Mouse (Mus musculus) megakaryocyte-erythroid progenitor cell, adult 5-6 weeks (primary cell): ENCODE measurements around the gene Tmem220. TPM values are rescaled to one million over a fixed set of nuclear protein-coding genes. Genes with fewer than 3 reads are reported as not detected.
A peak's percentile ranks its signal among the peaks of the same experiment; 100 is the strongest.
"Not testable (repeated sequence)": the region's sequence is repeated elsewhere in the genome, so short reads cannot be mapped to it uniquely, and the experiment has no call there.

Experiments used
- ATAC-seq: replicated peaks from 2 replicates; pipeline ENCODE4 v1.8.0; 2016; ENCODE audit warnings: mild to moderate bottlenecking, inconsistent platforms; ENCODE audit not compliant: severe bottlenecking, poor library complexity, low FRiP score, low TSS enrichment
- total RNA-seq, 2 experiments: library from RNA; stranded (forward) in 1 of 2; stranded (reverse) in 1 of 2; fragments of 200-1000, 215-1000 nt in 1 of 2; fragments of >200 nt in 1 of 2; fragmentation: Nextera tagmentation in 1 of 2; gene quantifications; 2 replicates each; pipeline ENCODE4 v1.2.3; 2014 to 2017

The Tmem220 gene
- total RNA-seq, 2 experiments from 2014 or later, result 1.0 TPM; not detected in 1

- ATAC-seq, result no peak
Observed at GRCm38 (mm10) chr11:67011635-67012034, 13.3 kb upstream of the Tmem220 start.

- ATAC-seq, result no peak
Observed at GRCm38 (mm10) chr11:67017801-67018591, 7.0 kb upstream of the Tmem220 start.

- no peak for ATAC-seq
Observed at GRCm38 (mm10) chr11:67019711-67020475, 5.1 kb upstream of the Tmem220 start.

GRCm38 (mm10) chr11:67020948-67021347, 4.0 kb upstream of the Tmem220 start:
- peak; percentile 43; the same call in 1 of the 2 replicates for ATAC-seq

GRCm38 (mm10) chr11:67022354-67023115, 2.4 kb upstream of the Tmem220 start:
- ATAC-seq, result no peak

- ATAC-seq, result not testable (repeated sequence)
Observed at GRCm38 (mm10) chr11:67023191-67023590, 1.8 kb upstream of the Tmem220 start.

- ATAC-seq, result no peak
Observed at GRCm38 (mm10) chr11:67023802-67024340, 1.1 kb upstream of the Tmem220 start.

GRCm38 (mm10) chr11:67030904-67031602, 6.1 kb downstream of the Tmem220 start:
- no peak for ATAC-seq

- no peak for ATAC-seq
Observed at GRCm38 (mm10) chr11:67031603-67031915, 6.6 kb downstream of the Tmem220 start.

GRCm38 (mm10) chr11:67034775-67035485, 10.0 kb downstream of the Tmem220 start:
- ATAC-seq, result no peak

- no peak for ATAC-seq
Observed at GRCm38 (mm10) chr11:67036229-67036628, 11.3 kb downstream of the Tmem220 start.

- no peak for ATAC-seq
Observed at GRCm38 (mm10) chr11:67036892-67037291, 11.9 kb downstream of the Tmem220 start.

- no peak for ATAC-seq
Observed at GRCm38 (mm10) chr11:67039799-67040198, 14.8 kb downstream of the Tmem220 start.

- ATAC-seq, result no peak
Observed at GRCm38 (mm10) chr11:67040483-67040882, 15.5 kb downstream of the Tmem220 start.

- peak; percentile 55; the same call in 1 of the 2 replicates for ATAC-seq
Observed at GRCm38 (mm10) chr11:67043007-67043406, 18.1 kb downstream of the Tmem220 start.

GRCm38 (mm10) chr11:67044959-67045358, 20.0 kb downstream of the Tmem220 start:
- no peak for ATAC-seq

- ATAC-seq, result no peak
Observed at GRCm38 (mm10) chr11:67047199-67047598, 22.2 kb downstream of the Tmem220 start.

- ATAC-seq, result no peak
Observed at GRCm38 (mm10) chr11:67048496-67048895, 23.5 kb downstream of the Tmem220 start.

- ATAC-seq, result no peak
Observed at GRCm38 (mm10) chr11:67049256-67049655, 24.3 kb downstream of the Tmem220 start.
